Mouse (Mus musculus) heart, postnatal 36 days (tissue): ENCODE measurements at regions not wholly inside any gene's neighbourhood (a gene's known extent, or its start where the extent isn't known, plus 50 kb on each side); places are given as distances from the start of the nearest gene placed in this dataset.

ENCODE experiments used
- DNase-seq, 2 experiments: peaks; one replicate each; pipeline ENCODE4 v3.0.0; 2021 to 2022
- intact Hi-C: fragments of 180-260 bp; cut with DNase I; formaldehyde crosslinking; loops from one replicate; pipeline ENCODE4 v1.15.1; 2025

- intact Hi-C loops: no loop called here
- DNase-seq: no peak
Measured at GRCm38 (mm10) chr6:50957328-50957900, 303.2 kb upstream of the Npvf start.

- intact Hi-C loops: no loop called here
- DNase-seq: no peak
Measured at GRCm38 (mm10) chr6:50960341-50960740, 306.1 kb upstream of the Npvf start.

- no peak for DNase-seq
- intact Hi-C loops: no loop called here
Measured at GRCm38 (mm10) chr6:50961592-50961991, 307.4 kb upstream of the Npvf start.

GRCm38 (mm10) chr6:50968546-50968945 lies 314.3 kb upstream of the Npvf start:
- no peak for DNase-seq
- intact Hi-C loops: no loop called here

- DNase-seq: no peak
- intact Hi-C loops: no loop called here
Measured at GRCm38 (mm10) chr6:50969341-50969740, 315.1 kb upstream of the Npvf start.

GRCm38 (mm10) chr6:50969997-50970396 lies 315.8 kb upstream of the Npvf start:
- intact Hi-C loops: no loop called here
- no peak for DNase-seq

- no peak for DNase-seq
- intact Hi-C loops: no loop called here
Measured at GRCm38 (mm10) chr6:50970770-50971169, 316.5 kb upstream of the Npvf start.

GRCm38 (mm10) chr6:50972268-50972667 lies 318.0 kb upstream of the Npvf start:
- intact Hi-C loops: no loop called here

GRCm38 (mm10) chr6:50973231-50973654 lies 319.0 kb upstream of the Npvf start:
- DNase-seq: peak; percentile 39 to 43
- intact Hi-C loops: no loop called here

More at GRCm38 (mm10) chr6:50972268-50972667, 318.0 kb upstream of the Npvf start:
- no peak for DNase-seq

- DNase-seq: peak in 1 of 2 experiments; percentile 41
- intact Hi-C loops: no loop called here
Measured at GRCm38 (mm10) chr6:50973815-50974214, 319.6 kb upstream of the Npvf start.

- intact Hi-C loops: no loop called here
- DNase-seq: no peak
Measured at GRCm38 (mm10) chr6:50974961-50975360, 320.7 kb upstream of the Npvf start.

GRCm38 (mm10) chr6:50976973-50977372 lies 322.7 kb upstream of the Npvf start:
- no peak for DNase-seq
- intact Hi-C loops: no loop called here

- intact Hi-C loops: no loop called here
Measured at GRCm38 (mm10) chr6:50977381-50977780, 323.1 kb upstream of the Npvf start.

GRCm38 (mm10) chr6:50978016-50978415 lies 323.8 kb upstream of the Npvf start:
- no peak for DNase-seq
- intact Hi-C loops: loop anchor here (2.0 kb wide), 1 partner anchor 59 kb away; no protein-coding TSS in a partner anchor

More at GRCm38 (mm10) chr6:50977381-50977780, 323.1 kb upstream of the Npvf start:
- DNase-seq: no peak

- intact Hi-C loops: loop anchor here (2.0 kb wide), 1 partner anchor 58 kb away; no protein-coding TSS in a partner anchor
- DNase-seq: peak; percentile 47 to 52
Measured at GRCm38 (mm10) chr6:50978571-50978970, 324.3 kb upstream of the Npvf start.

- no peak for DNase-seq
- intact Hi-C loops: loop anchor here (2.0 to 5.0 kb wide), 3 partner anchors 57 to 188 kb away; no protein-coding TSS in a partner anchor
Measured at GRCm38 (mm10) chr6:50979764-50980163, 325.5 kb upstream of the Npvf start.

GRCm38 (mm10) chr6:50980311-50980710 lies 326.1 kb upstream of the Npvf start:
- no peak for DNase-seq

GRCm38 (mm10) chr6:50981702-50982309 lies 327.6 kb upstream of the Npvf start:
- no peak for DNase-seq
- intact Hi-C loops: loop anchor here (5.0 kb wide), 2 partner anchors 120 to 185 kb away; no protein-coding TSS in a partner anchor

More at GRCm38 (mm10) chr6:50980311-50980710, 326.1 kb upstream of the Npvf start:
- intact Hi-C loops: loop anchor here (5.0 kb wide), 2 partner anchors 122 to 187 kb away; no protein-coding TSS in a partner anchor

GRCm38 (mm10) chr6:50982856-50983255 lies 328.6 kb upstream of the Npvf start:
- intact Hi-C loops: loop anchor here (5.0 kb wide), 2 partner anchors 119 to 184 kb away; no protein-coding TSS in a partner anchor
- no peak for DNase-seq

- intact Hi-C loops: loop anchor here (5.0 kb wide), 2 partner anchors 119 to 184 kb away; no protein-coding TSS in a partner anchor
- no peak for DNase-seq
Measured at GRCm38 (mm10) chr6:50983511-50984099, 329.4 kb upstream of the Npvf start.

- DNase-seq: no peak
- intact Hi-C loops: loop anchor here (5.0 kb wide), 2 partner anchors 118 to 183 kb away; no protein-coding TSS in a partner anchor
Measured at GRCm38 (mm10) chr6:50984157-50984905, 330.1 kb upstream of the Npvf start.
